Mouse (Mus musculus) limb, embryonic 10.5 days (tissue): ENCODE results near the gene Pdss1. TPM values are rescaled to one million over a fixed set of nuclear protein-coding genes. Genes with fewer than 3 reads are reported as not detected.
"Not testable (repeated sequence)": the region's sequence is repeated elsewhere in the genome, so short reads cannot be mapped to it uniquely, and the experiment has no call there.

ENCODE experiments used
- DNase-seq: peaks from one replicate; pipeline ENCODE4 v3.0.0-alpha.2; 2017; ENCODE audit warnings: low spot score
- H3K27ac ChIP-seq: fragments of 300-500 bp; sonication (generic); 2 replicates; pipeline ENCODE4 v1.5.1; 2016; ENCODE audit warnings: mild to moderate bottlenecking
- H3K27me3 ChIP-seq: fragments of 300-500 bp; sonication (generic); 2 replicates; pipeline ENCODE4 v1.6.1; 2016; ENCODE audit warnings: low read depth, mild to moderate bottlenecking; ENCODE audit not compliant: poor library complexity, severe bottlenecking
- H3K36me3 ChIP-seq: fragments of 300-500 bp; sonication (generic); 2 replicates; pipeline ENCODE4 v1.6.1; 2016; ENCODE audit warnings: mild to moderate bottlenecking, moderate library complexity
- H3K4me1 ChIP-seq: fragments of 300-500 bp; sonication (generic); 2 replicates; pipeline ENCODE4 v1.6.1; 2016
- H3K4me3 ChIP-seq: fragments of 300-500 bp; sonication (generic); 2 replicates; pipeline ENCODE4 v1.5.1; 2016; ENCODE audit warnings: mild to moderate bottlenecking, moderate library complexity
- H3K9me3 ChIP-seq: fragments of 300-500 bp; sonication (generic); replicated peaks from 2 replicates; pipeline ENCODE4 v1.6.1; 2016; ENCODE audit warnings: mild to moderate bottlenecking
- WGBS: fragments of 180-500 bp; shearing (Covaris S2); methylation state at CpG from one replicate; pipeline ENCODE4 v1.1.7; 2016; 5-methylcytosine and 5-hydroxymethylcytosine counted together
- polyA plus RNA-seq: library from polyadenylated mRNA; unstranded; fragments of >200 nt; fragmentation: Nextera tagmentation; extraction: Ambion mirVana; gene quantifications from 2 replicates; pipeline ENCODE4 v1.2.1, GENCODE M21; 2016

Pdss1 gene
- polyA plus RNA-seq, 1 experiment from 2014 or later, result 19.1 TPM

- Histone ChIP-seq H3K4me1 (no peaks in the 10 kb centered on the region), H3K4me3 (no peak overlapping the region), H3K9me3 (no peaks in the 10 kb centered on the region), H3K27ac (no peak overlapping the region), H3K27me3 (no peaks in the 10 kb centered on the region), H3K36me3 (peaks cover 44% of the 10 kb centered on the region)
- 92% methylated on average over 3 of the region's 3 CpGs for WGBS
- no peak for DNase-seq
These were observed 8.6 kb downstream of the Pdss1 start for GRCm38 (mm10) chr2:22903947-22904346.

DNA sequence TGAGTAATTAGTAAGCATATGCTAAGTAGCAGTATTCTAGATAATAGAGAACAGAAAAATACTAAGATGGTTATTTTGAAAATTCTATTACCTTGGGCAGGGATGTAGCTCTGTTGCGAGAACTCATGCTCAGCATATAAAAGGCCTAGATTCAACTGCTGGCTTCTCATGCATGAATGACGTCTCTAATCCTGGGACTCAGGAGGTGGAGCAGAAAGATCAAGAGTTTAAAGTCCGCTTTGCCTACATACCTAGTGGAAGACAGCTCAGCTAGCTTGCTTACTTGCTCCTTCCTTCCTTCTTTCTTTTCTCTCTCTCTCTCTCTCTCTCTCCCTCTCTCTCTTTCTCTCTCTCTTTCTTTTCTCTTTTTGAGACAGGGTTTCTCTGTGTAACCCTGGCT lies 19.1 kb downstream of the Pdss1 start:
- no peak overlapping the region for H3K4me3 ChIP-seq
- H3K27me3 ChIP-seq, result no peaks in the 10 kb centered on the region
- H3K9me3 ChIP-seq, result no peaks in the 10 kb centered on the region
- 97% methylated on average over 3 of the region's 3 CpGs for WGBS
- H3K36me3 ChIP-seq, result peaks cover 62% of the 10 kb centered on the region
- H3K4me1 ChIP-seq, result no peaks in the 10 kb centered on the region
- no peak for DNase-seq
- H3K27ac ChIP-seq, result no peak overlapping the region

DNA sequence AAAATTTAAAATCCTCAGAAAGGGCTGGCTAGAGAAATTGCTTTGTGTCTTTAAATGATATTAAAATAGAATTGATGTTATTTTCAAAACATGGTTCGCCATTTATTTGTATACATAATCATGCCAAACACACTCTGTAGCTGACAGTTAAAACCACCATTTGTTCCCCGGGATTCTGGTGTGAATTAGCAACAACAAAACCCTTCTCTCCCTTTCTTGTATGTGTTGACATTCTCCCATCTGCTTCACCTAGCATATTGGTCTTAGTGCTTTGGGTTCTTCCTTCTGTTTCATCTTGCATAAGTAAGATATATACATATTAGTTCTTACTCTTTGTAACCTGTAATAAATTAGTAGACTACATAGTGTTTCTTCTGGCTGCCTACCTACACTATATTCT lies 23.3 kb downstream of the Pdss1 start:
- H3K4me3 ChIP-seq, result no peak overlapping the region
- WGBS, result 88% methylated on average over 2 of the region's 2 CpGs
- DNase-seq, result no peak
- no peaks in the 10 kb centered on the region for H3K27me3 ChIP-seq
- no peak overlapping the region for H3K27ac ChIP-seq
- H3K36me3 ChIP-seq, result peaks cover 53% of the 10 kb centered on the region
- no peaks in the 10 kb centered on the region for H3K9me3 ChIP-seq
- H3K4me1 ChIP-seq, result no peaks in the 10 kb centered on the region

- WGBS, result 92% methylated on average over 3 of the region's 3 CpGs
- not testable (repeated sequence) for H3K27ac ChIP-seq, H3K9me3 ChIP-seq
These were observed 30.6 kb downstream of the Pdss1 start for GRCm38 (mm10) chr2:22925911-22926310.

DNA sequence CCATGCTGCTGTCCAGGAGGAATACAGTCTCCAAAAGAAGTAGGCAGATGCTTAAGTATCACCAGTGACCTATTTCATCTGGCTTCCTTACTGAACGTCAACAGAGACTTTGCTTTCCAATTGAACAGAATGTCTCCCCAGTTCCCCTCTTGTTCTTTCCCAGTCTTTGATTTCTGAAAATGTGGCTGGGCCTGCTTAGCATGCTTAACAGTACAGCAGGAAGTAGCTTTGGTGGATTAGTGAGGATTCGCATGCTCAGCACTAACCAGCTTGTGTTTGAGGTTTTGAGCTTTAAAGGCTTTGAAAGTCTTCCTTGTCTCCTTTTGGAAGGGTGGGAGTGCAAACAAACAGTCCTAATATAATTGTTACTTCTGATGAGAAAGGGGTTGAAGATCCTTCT lies 32.9 kb downstream of the Pdss1 start:
- DNase-seq, result no peak
- 90% methylated on average over 2 of the region's 2 CpGs for WGBS
- no peak overlapping the region for H3K27ac ChIP-seq
- H3K4me1 ChIP-seq, result no peaks in the 10 kb centered on the region
- H3K4me3 ChIP-seq, result no peak overlapping the region
- no peaks in the 10 kb centered on the region for H3K27me3 ChIP-seq
- no peaks in the 10 kb centered on the region for H3K9me3 ChIP-seq
- H3K36me3 ChIP-seq, result peaks cover 25% of the 10 kb centered on the region

More at GRCm38 (mm10) chr2:22925911-22926310, 30.6 kb downstream of the Pdss1 start:
- not testable (repeated sequence) for H3K4me3 ChIP-seq, H3K27me3 ChIP-seq, DNase-seq, H3K4me1 ChIP-seq
- peaks cover 22% of the 10 kb centered on the region for H3K36me3 ChIP-seq

- Histone ChIP-seq H3K27ac (no peak overlapping the region), H3K4me3 (no peak overlapping the region), H3K9me3 (no peaks in the 10 kb centered on the region), H3K4me1 (no peaks in the 10 kb centered on the region), H3K36me3 (peaks cover 30% of the 10 kb centered on the region), H3K27me3 (no peaks in the 10 kb centered on the region)
- 89% methylated on average over 1 of the region's 1 CpGs for WGBS
- no peak for DNase-seq
These were observed 38.2 kb downstream of the Pdss1 start for GRCm38 (mm10) chr2:22933556-22933955.

DNA sequence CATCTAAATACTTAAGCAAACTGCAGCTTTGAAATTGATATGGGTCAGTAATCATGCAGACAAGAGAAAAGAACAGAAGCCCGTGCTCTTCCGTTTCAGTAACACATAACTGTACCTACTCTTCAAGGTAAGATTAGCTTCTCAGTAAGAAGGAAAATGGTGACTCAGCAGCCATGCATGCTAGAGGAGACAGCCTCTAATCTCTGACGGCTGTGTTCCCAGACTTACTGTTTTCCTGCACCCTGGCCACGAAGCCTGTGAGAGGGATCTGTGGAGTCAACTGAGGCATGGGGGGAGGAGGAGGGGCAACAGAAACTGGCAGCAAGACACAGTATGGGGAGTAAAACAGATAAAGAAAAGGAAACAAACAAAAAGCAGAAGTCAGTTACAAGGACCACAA lies 54.6 kb downstream of the Pdss1 start:
- Histone ChIP-seq H3K9me3 (no peaks in the 10 kb centered on the region), H3K4me1 (no peaks in the 10 kb centered on the region), H3K4me3 (no peak overlapping the region), H3K27ac (no peak overlapping the region), H3K36me3 (peaks cover 20% of the 10 kb centered on the region), H3K27me3 (no peaks in the 10 kb centered on the region)
- no peak for DNase-seq
- 58% methylated on average over 4 of the region's 4 CpGs for WGBS

- no peak overlapping the region for H3K4me3 ChIP-seq
These were observed 59.0 kb downstream of the Pdss1 start for GRCm38 (mm10) chr2:22954278-22954677.

GRCm38 (mm10) chr2:22955914-22956313 lies 60.6 kb downstream of the Pdss1 start:
- DNase-seq, result no peak
- H3K4me1 ChIP-seq, result no peaks in the 10 kb centered on the region
- peaks cover 15% of the 10 kb centered on the region for H3K36me3 ChIP-seq
- no peak overlapping the region for H3K27ac ChIP-seq
- H3K4me3 ChIP-seq, result no peak overlapping the region
- WGBS, result 91% methylated on average over 5 of the region's 5 CpGs
- H3K9me3 ChIP-seq, result no peaks in the 10 kb centered on the region
- H3K27me3 ChIP-seq, result no peaks in the 10 kb centered on the region

More at GRCm38 (mm10) chr2:22954278-22954677, 59.0 kb downstream of the Pdss1 start:
- no peak overlapping the region for H3K27ac ChIP-seq
- H3K36me3 ChIP-seq, result peaks cover 18% of the 10 kb centered on the region
- no peak for DNase-seq
- WGBS, result 92% methylated on average over 4 of the region's 4 CpGs
- no peaks in the 10 kb centered on the region for H3K27me3 ChIP-seq
- no peaks in the 10 kb centered on the region for H3K4me1 ChIP-seq
- H3K9me3 ChIP-seq, result no peaks in the 10 kb centered on the region

GRCm38 (mm10) chr2:22957415-22957814 lies 62.1 kb downstream of the Pdss1 start:
- H3K27me3 ChIP-seq, result no peaks in the 10 kb centered on the region
- DNase-seq, result no peak
- no peak overlapping the region for H3K4me3 ChIP-seq
- H3K36me3 ChIP-seq, result peaks cover 20% of the 10 kb centered on the region
- WGBS, result 90% methylated on average over 1 of the region's 1 CpGs
- no peak overlapping the region for H3K27ac ChIP-seq
- H3K4me1 ChIP-seq, result no peaks in the 10 kb centered on the region
- no peaks in the 10 kb centered on the region for H3K9me3 ChIP-seq

DNA sequence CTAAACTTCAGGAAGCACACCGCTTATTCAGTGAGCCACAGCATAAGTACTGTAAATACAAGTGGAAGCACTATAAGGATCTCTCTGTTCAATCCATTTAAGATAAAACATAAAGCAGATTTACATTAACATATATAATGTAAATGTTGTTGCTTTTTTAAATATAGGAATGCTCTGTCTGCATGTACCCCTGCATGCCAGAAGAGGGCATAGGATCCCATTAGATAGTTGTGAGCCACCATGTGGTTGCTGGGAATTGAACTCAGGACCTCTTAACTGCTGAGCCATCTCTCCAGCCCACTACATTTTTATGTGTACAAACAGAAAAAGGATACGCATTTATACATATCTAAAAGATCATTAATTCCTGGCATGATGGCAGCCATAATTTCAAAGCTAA lies 66.4 kb downstream of the Pdss1 start:
- no peak overlapping the region for H3K27ac ChIP-seq
- DNase-seq, result no peak

GRCm38 (mm10) chr2:22962242-22962641 lies 66.9 kb downstream of the Pdss1 start:
- Histone ChIP-seq H3K36me3 (peaks cover 13% of the 10 kb centered on the region), H3K27me3 (no peaks in the 10 kb centered on the region), H3K9me3 (no peaks in the 10 kb centered on the region), H3K4me3 (no peak overlapping the region), H3K27ac (no peak overlapping the region), H3K4me1 (no peaks in the 10 kb centered on the region)
- 94% methylated on average over 8 of the region's 8 CpGs for WGBS
- DNase-seq, result no peak

More for the DNA sequence above, 66.4 kb downstream of the Pdss1 start:
- Histone ChIP-seq H3K36me3 (peaks cover 16% of the 10 kb centered on the region), H3K4me3 (no peak overlapping the region), H3K4me1 (no peaks in the 10 kb centered on the region), H3K27me3 (no peaks in the 10 kb centered on the region), H3K9me3 (no peaks in the 10 kb centered on the region)
- WGBS, result 96% methylated on average over 2 of the region's 2 CpGs

DNA sequence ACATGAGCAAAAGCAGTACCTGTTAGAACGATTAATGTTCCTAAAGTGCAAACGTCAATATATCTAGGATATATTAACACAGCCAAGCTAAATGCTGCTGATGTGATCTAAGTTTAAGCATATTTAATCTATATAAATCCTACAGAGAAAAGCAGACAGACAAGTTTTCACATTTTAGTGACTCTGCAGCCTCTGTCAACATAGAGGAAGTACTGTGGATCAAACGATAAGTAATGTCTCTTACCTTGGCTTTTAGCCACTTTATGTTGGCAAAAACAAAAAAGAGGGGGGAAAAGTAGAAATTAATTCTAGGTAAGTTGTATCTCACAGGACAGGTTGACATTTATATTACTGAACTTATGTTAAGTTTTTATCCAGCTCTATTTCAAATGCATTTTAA lies 67.6 kb downstream of the Pdss1 start:
- Histone ChIP-seq H3K4me1 (no peaks in the 10 kb centered on the region), H3K4me3 (no peak overlapping the region), H3K9me3 (no peaks in the 10 kb centered on the region), H3K27me3 (no peaks in the 10 kb centered on the region), H3K27ac (no peak overlapping the region), H3K36me3 (peaks cover 8% of the 10 kb centered on the region)
- WGBS, result 97% methylated on average over 3 of the region's 3 CpGs
- no peak for DNase-seq

DNA sequence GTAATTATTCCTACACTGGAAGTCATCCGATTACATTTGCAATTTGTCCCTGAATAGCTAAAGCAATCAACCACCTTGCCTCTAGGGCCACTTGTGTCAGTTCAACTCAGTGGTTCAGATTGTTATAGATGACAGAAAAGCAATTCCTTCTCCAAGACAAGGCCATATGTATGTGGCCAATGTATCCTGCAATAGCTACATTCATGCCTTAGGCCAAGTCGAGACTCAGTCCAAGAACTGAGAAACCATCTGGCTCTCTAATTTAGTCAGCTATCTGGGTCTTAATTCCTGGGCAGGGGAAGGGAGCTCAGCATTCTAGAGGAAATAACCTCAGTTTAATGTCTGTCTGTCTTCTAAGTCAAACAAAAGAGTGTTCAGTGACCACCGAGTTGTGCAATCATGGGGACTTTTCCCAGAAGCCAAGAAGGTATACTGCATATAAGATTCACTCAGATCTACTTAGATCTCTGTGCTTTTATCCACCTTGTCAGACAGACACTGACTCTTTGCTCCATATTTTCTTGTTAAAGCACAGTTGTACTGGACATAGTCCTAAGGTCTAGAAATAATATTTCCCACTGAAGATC lies 82.2 kb downstream of the Pdss1 start:
- no peak overlapping the region for H3K4me3 ChIP-seq
- peaks cover 11% of the 10 kb centered on the region; the same call in 1 of the 2 replicates for H3K4me1 ChIP-seq
- no peaks in the 10 kb centered on the region for H3K36me3 ChIP-seq
- H3K9me3 ChIP-seq, result no peaks in the 10 kb centered on the region
- no peak overlapping the region for H3K27ac ChIP-seq
- 83% methylated on average over 3 of the region's 3 CpGs for WGBS
- H3K27me3 ChIP-seq, result no peaks in the 10 kb centered on the region
- no peak for DNase-seq
